Mouse (Mus musculus) adrenal gland, postnatal 36 days (tissue): ENCODE measurements around the gene Tarbp2. TPM values are rescaled to one million over a fixed set of nuclear protein-coding genes. Genes with fewer than 3 reads are reported as not detected.

Experiments used
- DNase-seq, 2 experiments: peaks; one replicate each; pipeline ENCODE4 v3.0.0; 2021; ENCODE audit warnings: mixed read lengths in 1 of 2
- long read RNA-seq, 2 experiments: library from polyadenylated mRNA; stranded (forward); transcript quantifications; one replicate each; pipeline ENCODE4 v2.0.0; 2021; ENCODE audit warnings: borderline sequencing depth in 2 of 2
- total RNA-seq, 2 experiments: library from RNA; stranded (reverse); gene quantifications; 2 replicates each; pipeline ENCODE4 v1.2.3; 2021

Tarbp2 gene
- 10 to 100 TPM; 32.5 to 33.5 TPM for total RNA-seq
- long read RNA-seq, experiment 1, transcript Tarbp2-201 (9 exons, 1,523 nt), result major isoform, 24 of 51 reads
- long read RNA-seq, experiment 1, partial matches to known transcripts, result 16 of 51 reads
- long read RNA-seq, experiment 1, other reads (novel, unspliced or antisense), result 9 of 51 reads
- long read RNA-seq, experiment 2, transcript Tarbp2-201 (9 exons, 1,523 nt), result major isoform, 12 of 25 reads
- long read RNA-seq, experiment 2, partial matches to known transcripts, result 5 of 25 reads
- long read RNA-seq, experiment 2, other reads (novel, unspliced or antisense), result 7 of 25 reads

DNA sequence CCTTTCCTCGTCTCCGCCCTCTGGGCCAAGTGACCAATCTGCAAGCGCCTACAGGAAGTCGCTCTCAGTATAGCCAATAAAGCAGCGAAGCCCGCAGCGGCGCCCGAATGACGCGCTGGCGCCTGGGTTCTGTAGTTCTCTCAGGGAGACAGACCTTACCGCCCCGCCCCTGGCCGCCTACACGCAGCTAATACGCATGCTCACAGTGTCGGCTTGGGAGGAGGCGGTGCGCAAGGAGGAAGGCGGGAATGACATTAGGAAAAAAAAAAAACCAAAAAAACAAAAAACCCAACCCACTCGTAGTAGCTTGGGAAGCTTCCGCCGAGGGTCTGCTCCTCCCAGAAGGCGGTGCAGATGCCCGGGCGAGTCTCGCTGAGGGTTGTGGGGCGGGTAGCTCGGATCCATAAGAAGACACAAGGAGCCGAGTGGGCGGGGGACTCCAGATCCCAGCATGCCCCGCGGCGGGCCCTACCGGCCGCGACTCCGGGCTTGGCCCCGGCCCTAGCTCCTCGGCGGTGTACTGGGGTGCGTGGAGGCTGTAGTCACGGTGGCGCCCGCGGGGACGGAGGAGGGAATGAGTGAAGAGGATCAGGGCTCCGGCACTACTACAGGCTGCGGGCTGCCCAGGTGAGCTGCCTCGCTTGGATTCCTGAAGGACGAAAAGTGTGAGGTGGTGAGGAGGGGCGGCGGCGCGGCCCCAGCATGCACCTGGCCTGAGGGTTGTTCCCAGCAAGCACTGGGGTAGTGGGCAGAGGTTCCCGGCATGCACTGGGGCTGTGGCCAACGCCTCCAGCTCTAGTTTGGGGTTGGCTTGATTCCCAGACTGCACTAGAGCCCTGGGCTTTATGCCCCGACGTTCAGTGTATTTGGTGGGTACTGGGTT lies at the start of gene Tarbp2:
TSS of gene Tarbp2 (plus strand) at position 217 of the 883 bp plus-strand sequence.
- DNase-seq, result peak; percentile 99 to 100

DNA sequence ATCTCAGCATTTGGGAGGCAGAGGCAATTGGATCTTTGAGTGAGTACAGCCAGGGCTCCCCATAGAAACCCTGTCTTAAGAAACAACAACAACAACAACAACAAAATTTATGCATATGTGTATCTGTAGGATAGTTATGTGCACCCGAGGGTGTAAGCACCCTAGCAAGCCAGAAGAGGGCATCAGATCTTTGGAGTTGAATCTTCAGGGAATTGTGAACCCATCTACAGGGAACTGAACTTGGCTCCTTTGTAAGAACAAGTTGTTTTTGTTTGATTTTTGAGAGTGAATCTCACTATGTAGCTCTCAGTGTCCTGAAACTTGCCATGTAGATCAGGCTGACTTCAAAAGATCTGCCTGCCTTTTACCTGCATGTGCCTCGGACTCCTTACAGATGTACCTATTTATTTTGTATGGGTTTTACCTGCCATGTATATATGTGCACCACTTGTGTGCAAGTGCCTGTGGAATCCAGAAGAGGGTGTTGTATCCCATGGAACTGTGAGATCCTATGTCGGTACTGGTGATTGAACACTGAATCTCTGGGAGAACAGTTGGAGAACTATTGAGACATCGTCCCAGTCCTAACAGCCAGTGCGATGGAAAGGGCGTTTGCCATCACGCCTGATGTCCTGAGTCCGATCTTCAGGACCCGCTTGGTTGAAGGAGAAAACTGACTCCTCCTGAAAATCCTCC lies 49.2 kb upstream of the Tarbp2 start:
- no peak for DNase-seq

DNA sequence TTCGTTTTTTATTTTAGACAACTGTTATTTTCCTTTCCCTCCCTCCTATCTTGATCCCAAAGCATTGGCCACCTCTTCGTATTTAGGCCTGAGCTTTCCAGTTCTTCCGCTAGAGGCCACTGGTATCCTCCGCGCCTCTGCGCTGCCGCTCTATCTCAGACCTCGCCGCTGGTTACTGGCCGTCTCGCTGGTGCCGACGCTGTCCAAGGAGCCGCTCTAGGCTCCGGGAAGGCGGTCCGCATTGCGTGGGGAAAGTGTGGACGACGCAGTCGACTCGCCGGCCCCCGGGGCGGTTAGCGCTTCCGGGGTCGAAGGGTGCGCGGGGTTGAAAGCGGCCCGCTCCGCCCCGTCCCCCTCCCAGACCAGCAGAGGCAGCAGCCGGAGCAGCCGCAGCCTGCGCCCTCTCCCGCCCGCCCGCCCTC lies 47.8 kb upstream of the Tarbp2 start, which contains the start of gene Pcbp2:
TSS of gene Pcbp2 (plus strand) at position 357 of the 422 bp plus-strand sequence.
- DNase-seq, result peak; percentile 98

DNA sequence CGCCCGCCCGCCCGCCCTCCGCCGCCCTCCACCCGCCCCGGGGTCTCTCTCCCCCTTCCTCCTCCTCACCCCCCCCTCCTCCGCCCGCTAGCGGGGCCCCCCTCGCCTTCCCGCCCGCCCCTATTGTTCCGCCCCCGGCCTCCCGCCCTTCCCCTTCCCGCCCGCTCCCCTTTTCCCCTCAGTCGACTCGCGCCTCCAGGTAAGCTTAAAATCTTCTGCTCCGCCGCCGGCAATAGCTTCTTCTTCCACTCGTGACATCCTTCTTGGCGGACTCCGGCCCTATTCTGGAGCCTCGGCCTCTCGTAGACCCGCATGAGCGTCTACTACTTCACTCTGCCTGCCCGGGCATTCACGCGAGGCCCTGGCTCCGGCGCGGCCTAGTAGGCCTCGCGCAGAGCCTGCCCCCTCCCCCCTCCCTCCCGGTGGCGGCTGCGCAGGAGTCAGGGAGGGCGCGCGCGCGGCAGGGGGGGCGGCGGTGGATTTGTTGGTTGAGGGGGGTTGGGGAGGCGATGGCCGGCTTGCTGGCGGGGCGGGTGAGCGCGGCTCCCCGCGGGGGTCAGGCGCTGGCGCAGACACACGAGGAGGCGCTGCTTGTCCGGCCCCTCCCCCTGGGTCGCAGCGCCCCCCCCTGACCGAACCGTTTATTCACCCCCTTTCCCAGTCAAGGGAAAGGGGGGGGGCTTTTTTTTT lies 47.2 kb upstream of the Tarbp2 start:
- DNase-seq, result peak; percentile 81 to 89

DNA sequence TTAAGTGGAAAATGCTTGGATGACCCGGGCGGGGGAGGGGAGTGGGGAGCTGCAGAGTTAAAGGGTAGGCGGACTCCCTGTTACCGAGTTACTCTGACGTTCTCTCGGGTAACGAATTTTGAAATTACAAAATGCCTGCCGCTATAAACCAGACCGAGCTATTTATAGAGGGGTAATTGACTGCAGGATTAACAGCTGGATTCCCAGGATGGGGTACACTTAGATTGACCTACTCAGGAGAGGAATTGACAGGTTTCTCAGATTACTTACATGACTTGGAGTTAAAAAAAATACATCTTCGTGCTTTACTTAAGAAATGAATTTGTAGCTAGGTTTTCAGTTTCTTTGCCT lies 46.7 kb upstream of the Tarbp2 start:
- no peak for DNase-seq

GRCm38 (mm10) chr15:102471727-102472126 lies 46.3 kb upstream of the Tarbp2 start:
- DNase-seq, result no peak

DNA sequence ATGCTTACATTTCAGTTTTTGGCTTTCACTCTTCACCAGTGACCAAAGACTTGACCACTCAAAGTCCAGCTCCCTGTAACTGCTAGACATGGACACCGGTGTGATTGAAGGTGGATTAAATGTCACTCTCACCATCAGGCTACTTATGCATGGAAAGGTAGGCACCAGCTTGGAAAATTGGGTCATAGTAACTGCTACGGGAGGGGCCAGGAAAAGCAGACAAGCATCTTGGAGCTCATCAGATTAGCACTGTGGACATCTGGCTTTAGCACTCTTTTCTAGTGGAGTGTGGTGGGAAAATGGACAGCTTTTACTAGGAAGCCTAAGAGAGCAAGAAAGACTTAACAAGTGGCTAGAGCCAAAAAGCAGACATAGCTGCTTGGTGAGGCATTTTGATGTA lies 44.7 kb upstream of the Tarbp2 start:
- DNase-seq, result no peak

DNA sequence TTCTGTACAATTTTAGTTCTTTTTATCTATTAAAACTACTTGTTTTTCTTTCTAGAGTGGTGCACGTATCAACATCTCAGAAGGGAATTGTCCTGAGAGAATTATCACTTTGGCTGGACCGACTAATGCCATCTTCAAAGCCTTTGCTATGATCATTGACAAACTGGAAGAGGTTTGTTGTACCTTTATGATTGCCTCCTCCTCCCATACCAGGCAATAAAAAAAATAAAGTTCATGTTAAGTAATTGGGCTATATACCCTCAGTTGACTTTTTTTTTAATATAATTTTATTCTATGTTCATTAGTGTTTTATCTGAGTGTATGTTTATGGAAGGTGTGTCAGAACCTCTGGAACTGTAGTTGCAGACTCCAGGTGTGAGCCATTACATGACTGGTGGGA lies 43.5 kb upstream of the Tarbp2 start:
- no peak for DNase-seq

- DNase-seq, result no peak
These were observed 34.9 kb upstream of the Tarbp2 start for GRCm38 (mm10) chr15:102483136-102483535.

- no peak for DNase-seq
These were observed 32.1 kb upstream of the Tarbp2 start for GRCm38 (mm10) chr15:102485853-102486252.

- DNase-seq, result no peak
These were observed 30.3 kb upstream of the Tarbp2 start for GRCm38 (mm10) chr15:102487664-102488063.

DNA sequence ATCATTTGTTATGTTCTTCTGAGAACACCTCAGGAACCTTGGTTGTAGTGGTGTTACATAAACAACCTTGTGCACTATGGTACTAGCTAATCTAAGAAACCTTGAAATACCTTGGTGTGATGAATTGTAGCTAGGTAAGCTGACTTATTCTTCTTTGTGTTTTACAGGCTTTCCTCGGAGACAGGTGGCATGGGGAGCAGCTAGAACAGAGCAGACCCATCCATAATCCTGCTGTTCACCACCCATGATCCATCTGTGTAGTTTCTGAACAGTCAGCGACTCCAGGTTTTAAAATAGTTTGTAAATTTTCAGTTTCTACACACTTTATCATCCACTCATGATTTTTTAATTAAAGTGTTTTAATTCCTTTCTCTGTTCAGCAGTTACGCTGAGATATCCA lies 19.7 kb upstream of the Tarbp2 start:
- DNase-seq, result no peak

DNA sequence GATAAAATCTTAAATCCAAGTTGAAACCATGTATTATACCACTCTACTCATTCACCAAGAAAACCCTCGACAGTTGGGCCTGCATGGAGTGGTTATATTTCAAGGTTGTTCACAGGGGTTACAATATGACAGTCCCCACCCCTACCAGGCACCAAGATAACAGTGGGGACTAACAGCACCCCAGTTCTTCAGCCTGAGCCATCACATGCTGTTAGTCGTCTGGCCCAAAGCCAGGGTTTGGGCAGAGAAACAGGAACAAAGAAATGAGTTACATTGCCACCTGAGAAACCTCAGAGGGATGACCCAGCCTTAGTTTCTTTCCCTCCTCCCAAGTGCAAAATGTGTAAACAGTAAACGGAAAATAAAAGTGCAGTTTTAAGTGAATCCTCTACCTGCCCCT lies 18.6 kb upstream of the Tarbp2 start:
- no peak for DNase-seq

- no peak for DNase-seq
These were observed 18.1 kb upstream of the Tarbp2 start for GRCm38 (mm10) chr15:102499851-102500250.

GRCm38 (mm10) chr15:102500479-102500878 lies 17.5 kb upstream of the Tarbp2 start:
- DNase-seq, result no peak

DNA sequence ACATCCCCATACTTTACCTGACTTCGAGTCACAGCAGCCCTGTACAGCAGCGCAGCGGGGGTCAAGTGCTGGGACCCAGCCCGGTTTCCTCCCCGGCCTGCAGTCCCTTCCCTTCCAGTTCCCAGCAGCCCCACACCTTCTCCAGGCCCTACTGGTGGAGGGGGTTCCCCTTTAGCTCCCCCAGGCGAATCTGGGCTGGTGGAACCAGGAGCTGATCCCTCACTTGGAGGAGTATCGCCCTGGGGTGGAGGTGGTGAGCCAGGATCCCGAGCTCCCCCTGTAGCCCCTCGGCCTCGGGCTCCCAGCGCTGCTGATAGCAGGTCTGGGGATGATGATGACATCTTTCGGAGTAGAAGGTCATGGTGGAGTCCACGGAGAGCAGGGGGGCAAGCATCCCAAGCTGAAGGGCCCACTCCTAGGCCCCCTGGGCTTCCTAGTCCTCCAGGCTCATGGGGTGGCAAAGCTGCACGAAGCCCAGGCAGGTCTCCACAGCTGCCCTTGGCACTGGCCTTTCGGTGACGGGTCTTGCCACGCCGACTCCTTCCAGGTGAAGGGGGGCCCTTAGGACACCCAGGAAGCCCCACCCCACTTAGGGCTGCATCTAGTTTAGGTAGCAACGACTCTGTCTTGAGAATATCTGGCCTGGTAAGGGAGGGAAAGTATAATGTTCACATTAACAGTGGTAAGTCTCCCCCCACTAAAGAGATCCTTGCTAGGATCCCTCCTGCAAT lies 16.7 kb upstream of the Tarbp2 start:
- no peak for DNase-seq

GRCm38 (mm10) chr15:102502254-102502840 lies 15.6 kb upstream of the Tarbp2 start:
- DNase-seq, result no peak

DNA sequence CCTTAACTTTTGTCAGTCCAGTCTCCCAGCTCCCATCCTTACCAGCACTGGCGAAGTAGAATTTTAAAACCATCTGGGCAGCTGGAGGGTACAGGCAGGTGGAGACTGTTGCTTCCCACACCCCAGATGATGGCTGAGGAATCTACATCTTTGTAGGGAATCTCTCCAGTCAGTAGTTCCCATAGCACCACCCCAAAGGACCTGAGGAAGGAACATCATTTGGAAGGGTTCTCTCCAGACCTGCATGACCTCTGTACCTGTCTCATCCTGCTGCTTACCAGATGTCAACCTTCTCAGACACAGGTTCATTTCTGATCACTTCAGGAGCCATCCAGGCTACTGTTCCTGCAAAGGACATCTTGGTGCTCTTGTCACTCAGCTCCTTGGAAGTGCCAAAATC lies 14.5 kb upstream of the Tarbp2 start, which contains the start of gene Gm10337:
TSS of gene Gm10337 (plus strand) at position 276 of the 400 bp plus-strand sequence.
- DNase-seq, result no peak

DNA sequence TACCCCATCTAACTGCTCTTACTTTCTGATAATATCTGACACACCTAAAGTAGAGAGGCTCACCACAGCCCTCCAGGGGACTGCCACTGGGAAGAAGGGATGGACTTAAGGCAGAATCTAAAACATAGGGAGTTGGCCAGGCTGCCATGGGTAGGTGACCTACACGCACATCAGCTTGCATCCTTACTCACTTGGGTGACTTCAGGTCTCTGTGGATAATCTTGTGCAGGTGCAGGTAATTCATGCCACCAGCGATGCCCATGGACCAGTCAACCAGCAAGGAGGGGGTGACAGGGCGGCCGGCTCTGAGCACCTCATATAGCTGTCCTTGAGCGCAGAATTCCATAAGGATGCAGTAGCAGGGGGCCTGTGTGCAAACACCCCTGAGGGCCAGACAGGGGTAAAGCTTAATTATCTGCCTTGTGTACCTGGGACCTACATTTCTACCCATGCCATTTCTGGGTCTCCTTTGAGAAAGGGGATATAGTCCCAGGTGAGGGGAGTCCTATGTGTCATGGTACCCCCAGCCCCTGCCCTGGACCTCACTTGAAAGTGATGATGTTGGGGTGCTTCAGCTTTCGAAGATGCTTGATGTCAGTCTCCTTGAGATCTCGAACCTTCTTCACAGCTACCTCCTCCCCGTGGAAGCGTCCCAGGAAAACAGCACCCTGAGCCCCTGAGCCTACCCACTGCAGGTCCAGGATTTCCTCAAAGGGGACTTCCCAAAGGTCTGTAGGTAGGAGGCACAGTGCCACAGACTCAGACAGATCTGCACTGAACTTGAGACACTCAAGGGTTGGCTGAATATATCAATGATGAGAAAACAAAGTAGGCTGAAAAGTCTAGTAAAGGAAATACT lies 13.8 kb upstream of the Tarbp2 start:
- no peak for DNase-seq
